Mouse (Mus musculus): Measurements from ENCODE around the gene Psmd11. TPM values are rescaled to one million over a fixed set of nuclear protein-coding genes. Genes with fewer than 3 reads are reported as not detected.
A peak's percentile ranks its signal among the peaks of the same experiment; 100 is the strongest.
"Not testable (repeated sequence)": the region's sequence is repeated elsewhere in the genome, so short reads cannot be mapped to it uniquely, and the experiment has no call there.

Gene Psmd11
- total and polyA plus RNA-seq, 2 experiments from 2014 or later: 24.6 to 278 TPM

DNA sequence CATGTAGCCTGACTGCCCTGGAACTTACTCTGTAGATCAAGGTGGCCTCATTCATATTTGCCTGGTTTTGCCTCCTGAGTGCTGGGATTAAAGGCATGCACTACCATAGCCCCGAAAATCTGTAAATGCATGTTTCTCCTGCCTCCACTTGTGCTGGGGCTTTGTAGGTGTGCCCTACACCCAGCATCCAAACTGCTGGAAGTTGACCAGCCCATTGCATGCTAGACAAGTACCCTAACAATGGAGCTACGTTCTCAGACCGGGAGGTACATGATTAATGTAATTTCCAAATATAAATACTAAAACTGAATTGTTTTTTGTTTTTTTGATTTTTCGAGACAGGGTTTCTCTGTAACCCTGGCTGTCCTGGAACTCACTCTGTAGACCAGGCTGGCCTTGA lies 43.4 kb upstream of the Psmd11 start:
- Histone ChIP-seq H3K9me3 (ENCODE audit: low read length) (no peaks in the 10 kb centered on the region), H3K9ac (replicated peaks; ENCODE audit: low read length, poor library complexity, severe bottlenecking) (peak overlapping the region; percentile 46; the same call in 1 of the 2 replicates), H3K4me3 (ENCODE audit: low read depth, low read length) (peak overlapping the region; percentile 81), H3K36me3 (ENCODE audit: insufficient read depth, low read length) (peaks cover 7% of the 10 kb centered on the region), H3K4me2 (ENCODE audit: low read depth, low read length, poor library complexity, severe bottlenecking) (peak overlapping the region; percentile 88), H3K27me3 (ENCODE audit: insufficient read depth, low read length) (no peaks in the 10 kb centered on the region), H3K4me1 (ENCODE audit: insufficient read depth, low read length) (peaks cover 14% of the 10 kb centered on the region), H3K27ac (ENCODE audit: low read depth, low read length) (no peak overlapping the region)
- TF ChIP-seq CTCF (IDR thresholded peaks at IDR 0.05): no peak
- 49% methylated on average over 4 of the region's 4 CpGs for WGBS
- DNase-seq (ENCODE audit: low spot score): no peak
- no peak for ATAC-seq (ENCODE audit: low FRiP score)

DNA sequence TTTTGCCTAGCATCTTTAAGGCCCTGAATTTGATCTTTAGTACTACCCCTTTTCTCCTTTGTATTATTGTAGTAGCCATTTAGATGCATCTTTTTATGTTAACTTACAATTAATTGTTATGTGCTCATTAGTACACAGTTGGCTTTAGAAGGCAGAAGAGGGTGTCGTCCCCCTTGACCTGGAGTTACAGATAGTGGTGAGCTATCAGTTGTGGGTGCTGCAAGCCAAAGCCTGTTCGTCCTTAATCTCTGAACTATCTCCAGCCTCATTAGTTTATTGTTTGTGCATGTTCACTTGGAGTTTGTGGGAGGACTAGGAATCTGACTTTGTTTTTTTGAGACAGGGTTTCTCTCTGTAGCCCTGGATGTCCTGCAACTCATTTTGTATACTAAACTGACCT lies 41.6 kb upstream of the Psmd11 start:
- WGBS: 76% methylated on average over 2 of the region's 2 CpGs
- Histone ChIP-seq H3K4me3 (ENCODE audit: low read depth, low read length) (no peak overlapping the region), H3K27me3 (ENCODE audit: insufficient read depth, low read length) (no peaks in the 10 kb centered on the region), H3K9ac (replicated peaks; ENCODE audit: low read length, poor library complexity, severe bottlenecking) (no peak overlapping the region), H3K36me3 (ENCODE audit: insufficient read depth, low read length) (peaks cover 15% of the 10 kb centered on the region), H3K9me3 (ENCODE audit: low read length) (no peaks in the 10 kb centered on the region), H3K4me2 (ENCODE audit: low read depth, low read length, poor library complexity, severe bottlenecking) (peak overlapping the region; percentile 88), H3K4me1 (ENCODE audit: insufficient read depth, low read length) (peaks cover 14% of the 10 kb centered on the region), H3K27ac (ENCODE audit: low read depth, low read length) (no peak overlapping the region)
- no peak for DNase-seq (ENCODE audit: low spot score)
- no peak for TF ChIP-seq CTCF (IDR thresholded peaks at IDR 0.05)
- no peak for ATAC-seq (ENCODE audit: low FRiP score)

DNA sequence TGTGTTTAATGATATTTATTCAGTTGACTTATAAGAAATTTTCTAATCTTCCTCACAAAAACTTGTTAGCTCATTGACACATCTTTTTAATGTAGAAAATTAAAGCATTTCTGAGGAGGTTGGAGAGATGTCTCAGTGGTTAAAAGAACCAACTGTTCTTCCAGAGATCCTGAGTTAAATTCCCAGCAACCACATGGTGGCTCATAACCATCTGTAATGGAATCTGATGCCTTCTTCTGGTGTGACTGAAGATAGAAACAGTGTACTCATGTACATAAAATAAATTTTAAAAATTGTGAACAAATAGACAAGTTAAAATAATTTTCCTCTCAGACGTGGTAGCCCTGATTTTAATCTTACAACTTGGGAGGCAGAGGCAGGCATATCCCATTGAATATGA lies 38.5 kb upstream of the Psmd11 start:
- ATAC-seq (ENCODE audit: low FRiP score) (no peak), DNase-seq (ENCODE audit: low spot score) (no peak)
- H3K27ac ChIP-seq (ENCODE audit: low read depth, low read length): no peak overlapping the region
- peaks cover 14% of the 10 kb centered on the region for H3K4me1 ChIP-seq (ENCODE audit: insufficient read depth, low read length)
- WGBS: 85% methylated on average over 1 of the region's 1 CpGs
- TF ChIP-seq CTCF (IDR thresholded peaks at IDR 0.05): no peak
- no peaks in the 10 kb centered on the region for H3K27me3 ChIP-seq (ENCODE audit: insufficient read depth, low read length)
- H3K9ac ChIP-seq (replicated peaks; ENCODE audit: low read length, poor library complexity, severe bottlenecking): no peak overlapping the region
- H3K4me2 ChIP-seq (ENCODE audit: low read depth, low read length, poor library complexity, severe bottlenecking): no peak overlapping the region
- H3K4me3 ChIP-seq (ENCODE audit: low read depth, low read length): no peak overlapping the region
- peaks cover 18% of the 10 kb centered on the region for H3K36me3 ChIP-seq (ENCODE audit: insufficient read depth, low read length)
- H3K9me3 ChIP-seq (ENCODE audit: low read length): no peaks in the 10 kb centered on the region

DNA sequence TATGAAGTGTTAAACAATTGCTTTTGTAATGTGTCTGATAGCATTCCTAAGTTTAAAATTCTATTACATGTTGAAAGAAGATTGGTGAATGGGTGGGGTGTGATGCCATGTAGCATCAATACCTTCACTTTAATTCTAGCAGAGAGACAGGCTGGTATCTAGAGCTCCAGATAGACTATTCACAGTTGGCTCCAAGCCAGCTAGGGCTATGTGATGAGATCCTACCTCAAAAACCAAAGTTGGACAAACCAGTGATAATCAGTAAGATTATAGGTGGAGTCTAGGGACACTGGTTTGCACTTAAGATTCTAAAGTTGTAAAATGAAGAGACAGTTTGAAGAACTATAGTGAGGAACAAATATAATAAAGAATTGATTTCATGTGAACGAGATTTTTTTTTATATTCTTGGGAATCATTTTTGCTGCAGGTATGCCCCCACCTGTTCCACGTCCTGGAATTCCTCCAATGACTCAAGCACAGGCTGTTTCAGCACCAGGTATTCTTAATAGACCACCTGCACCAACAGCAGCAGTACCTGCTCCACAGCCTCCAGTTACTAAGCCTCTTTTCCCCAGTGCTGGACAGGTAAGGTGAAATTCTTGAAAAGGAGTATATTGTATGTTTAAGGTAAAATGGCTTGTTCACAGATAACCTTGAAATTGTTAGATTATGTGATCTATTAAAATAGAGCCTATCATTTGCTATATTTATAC lies 36.9 kb upstream of the Psmd11 start:
- Histone ChIP-seq H3K4me1 (ENCODE audit: insufficient read depth, low read length) (peaks cover 3% of the 10 kb centered on the region; the same call in 1 of the 2 replicates), H3K27me3 (ENCODE audit: insufficient read depth, low read length) (no peaks in the 10 kb centered on the region), H3K9ac (replicated peaks; ENCODE audit: low read length, poor library complexity, severe bottlenecking) (no peak overlapping the region), H3K9me3 (ENCODE audit: low read length) (no peaks in the 10 kb centered on the region), H3K4me2 (ENCODE audit: low read depth, low read length, poor library complexity, severe bottlenecking) (no peak overlapping the region), H3K36me3 (ENCODE audit: insufficient read depth, low read length) (peaks cover 34% of the 10 kb centered on the region), H3K27ac (ENCODE audit: low read depth, low read length) (no peak overlapping the region), H3K4me3 (ENCODE audit: low read depth, low read length) (no peak overlapping the region)
- no peak for ATAC-seq (ENCODE audit: low FRiP score)
- no peak for DNase-seq (ENCODE audit: low spot score)
- no peak for TF ChIP-seq CTCF (IDR thresholded peaks at IDR 0.05)
- WGBS: 99% methylated on average over 2 of the region's 2 CpGs

DNA sequence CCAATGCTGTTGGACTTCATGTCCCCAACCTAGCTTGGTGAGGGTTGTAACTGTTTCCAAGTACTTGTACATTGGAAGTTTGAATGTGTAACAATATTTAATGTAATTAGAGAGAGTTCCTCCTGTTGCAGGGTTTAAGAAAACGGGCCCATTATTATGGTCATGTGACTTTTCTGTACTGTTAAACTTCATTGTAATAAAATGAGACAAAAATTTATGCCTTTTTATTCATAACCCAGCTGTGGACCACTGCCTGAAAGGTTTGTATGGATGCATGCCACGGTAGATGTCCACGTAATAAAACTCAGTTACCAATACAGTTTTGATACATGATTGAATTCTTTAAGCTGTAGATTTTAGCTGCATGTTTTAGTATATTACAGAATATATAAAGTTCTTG lies 32.5 kb upstream of the Psmd11 start:
- Histone ChIP-seq H3K9ac (replicated peaks; ENCODE audit: low read length, poor library complexity, severe bottlenecking) (no peak overlapping the region), H3K4me2 (ENCODE audit: low read depth, low read length, poor library complexity, severe bottlenecking) (no peak overlapping the region), H3K9me3 (ENCODE audit: low read length) (no peaks in the 10 kb centered on the region), H3K27me3 (ENCODE audit: insufficient read depth, low read length) (no peaks in the 10 kb centered on the region), H3K4me1 (ENCODE audit: insufficient read depth, low read length) (no peaks in the 10 kb centered on the region), H3K27ac (ENCODE audit: low read depth, low read length) (no peak overlapping the region), H3K4me3 (ENCODE audit: low read depth, low read length) (no peak overlapping the region), H3K36me3 (ENCODE audit: insufficient read depth, low read length) (peaks cover 33% of the 10 kb centered on the region)
- DNase-seq (ENCODE audit: low spot score) (no peak), ATAC-seq (ENCODE audit: low FRiP score) (no peak)
- WGBS: 92% methylated on average over 3 of the region's 3 CpGs
- no peak for TF ChIP-seq CTCF (IDR thresholded peaks at IDR 0.05)

DNA sequence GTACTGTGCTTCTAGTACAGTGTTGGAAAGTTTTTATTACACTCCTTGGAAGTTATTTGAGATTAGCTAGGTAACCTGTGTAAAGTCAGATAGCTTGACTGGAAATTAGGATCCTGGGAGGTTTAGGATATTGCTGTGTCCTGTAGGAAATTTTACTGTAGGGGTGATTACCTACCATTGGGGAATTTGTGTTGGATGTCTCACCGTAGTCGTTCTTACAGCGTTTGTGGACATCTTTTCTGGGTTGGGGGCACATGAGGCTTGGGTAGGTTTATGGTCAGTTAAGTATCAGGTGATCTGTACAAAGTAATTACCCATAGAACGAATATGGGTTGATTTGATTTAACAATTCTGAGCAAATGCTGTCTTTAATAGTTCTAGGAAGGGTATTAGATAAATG lies 31.8 kb upstream of the Psmd11 start:
- ATAC-seq (ENCODE audit: low FRiP score) (no peak), DNase-seq (ENCODE audit: low spot score) (no peak)
- WGBS: 92% methylated on average over 4 of the region's 4 CpGs
- H3K27ac ChIP-seq (ENCODE audit: low read depth, low read length): no peak overlapping the region
- H3K9me3 ChIP-seq (ENCODE audit: low read length): no peaks in the 10 kb centered on the region
- no peak overlapping the region for H3K4me2 ChIP-seq (ENCODE audit: low read depth, low read length, poor library complexity, severe bottlenecking)
- H3K4me1 ChIP-seq (ENCODE audit: insufficient read depth, low read length): no peaks in the 10 kb centered on the region
- H3K9ac ChIP-seq (replicated peaks; ENCODE audit: low read length, poor library complexity, severe bottlenecking): no peak overlapping the region
- no peak for TF ChIP-seq CTCF (IDR thresholded peaks at IDR 0.05)
- no peak overlapping the region for H3K4me3 ChIP-seq (ENCODE audit: low read depth, low read length)
- no peaks in the 10 kb centered on the region for H3K27me3 ChIP-seq (ENCODE audit: insufficient read depth, low read length)
- H3K36me3 ChIP-seq (ENCODE audit: insufficient read depth, low read length): peaks cover 29% of the 10 kb centered on the region

DNA sequence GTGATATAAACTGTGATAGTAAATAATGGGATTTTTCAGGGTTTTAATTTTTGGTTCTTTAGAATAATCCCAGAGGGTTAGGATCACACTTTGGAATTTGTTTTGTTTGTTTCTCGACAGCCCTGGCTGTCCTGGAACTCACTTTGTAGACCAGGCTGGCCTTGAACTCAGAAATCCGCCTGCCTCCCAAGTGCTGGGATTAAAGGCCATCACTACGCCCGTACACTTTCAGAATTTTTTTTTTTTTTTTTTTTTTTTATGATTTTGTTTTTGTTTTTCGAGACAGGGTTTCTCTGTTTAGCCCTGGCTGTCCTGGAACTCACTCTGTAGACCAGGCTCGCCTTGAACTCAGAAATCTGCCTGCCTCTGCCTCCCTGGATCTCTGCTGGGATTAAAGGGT lies 20.5 kb upstream of the Psmd11 start:
- not testable (repeated sequence) for H3K9me3 ChIP-seq (ENCODE audit: low read length); H3K27me3 ChIP-seq (ENCODE audit: insufficient read depth, low read length); H3K9ac ChIP-seq (replicated peaks; ENCODE audit: low read length, poor library complexity, severe bottlenecking); DNase-seq (ENCODE audit: low spot score); H3K27ac ChIP-seq (ENCODE audit: low read depth, low read length); H3K4me2 ChIP-seq (ENCODE audit: low read depth, low read length, poor library complexity, severe bottlenecking); H3K4me1 ChIP-seq (ENCODE audit: insufficient read depth, low read length); ATAC-seq (ENCODE audit: low FRiP score); H3K4me3 ChIP-seq (ENCODE audit: low read depth, low read length)
- WGBS: 92% methylated on average over 6 of the region's 6 CpGs
- peaks cover 23% of the 10 kb centered on the region for H3K36me3 ChIP-seq (ENCODE audit: insufficient read depth, low read length)
